Mouse (Mus musculus): ENCODE measurements around the gene Bod1. TPM values are rescaled to one million over a fixed set of nuclear protein-coding genes. Genes with fewer than 3 reads are reported as not detected.

Gene Bod1
- polyA plus RNA-seq, 1 experiment from 2014 or later = 13.8 TPM

GRCm38 (mm10) chr11:31684913-31685567 is 13.4 kb upstream of the Bod1 start:
- H3K4me1 ChIP-seq (ENCODE audit: insufficient read depth) = peaks cover 9% of the 10 kb centered on the region; the same call in 1 of the 2 replicates
- DNase-seq (no peak), ATAC-seq (no peak)
- no peak overlapping the region for H3K9ac ChIP-seq (replicated peaks)
- H3K36me3 ChIP-seq (replicated peaks; ENCODE audit: insufficient read depth, low read length) = no peaks in the 10 kb centered on the region
- H3K4me2 ChIP-seq (ENCODE audit: low read depth, low read length) = peak overlapping the region; percentile 53
- no peak for TF ChIP-seq EP300 (IDR thresholded peaks at IDR 0.05; ENCODE audit: low read depth)
- TF ChIP-seq CTCF (IDR thresholded peaks at IDR 0.05; ENCODE audit: low read depth) = no peak
- no peak overlapping the region for H3K27ac ChIP-seq (ENCODE audit: low read depth)
- H3K9me3 ChIP-seq (ENCODE audit: low read length) = no peaks in the 10 kb centered on the region
- WGBS (ENCODE audit: insufficient replicate concordance) = 82% methylated on average over 9 of the region's 9 CpGs
- no peaks in the 10 kb centered on the region for H3K27me3 ChIP-seq (ENCODE audit: insufficient read depth, low read length)
- peak overlapping the region; percentile 32; the same call in 1 of the 2 replicates for H3K4me3 ChIP-seq (ENCODE audit: low read depth, low read length)

DNA sequence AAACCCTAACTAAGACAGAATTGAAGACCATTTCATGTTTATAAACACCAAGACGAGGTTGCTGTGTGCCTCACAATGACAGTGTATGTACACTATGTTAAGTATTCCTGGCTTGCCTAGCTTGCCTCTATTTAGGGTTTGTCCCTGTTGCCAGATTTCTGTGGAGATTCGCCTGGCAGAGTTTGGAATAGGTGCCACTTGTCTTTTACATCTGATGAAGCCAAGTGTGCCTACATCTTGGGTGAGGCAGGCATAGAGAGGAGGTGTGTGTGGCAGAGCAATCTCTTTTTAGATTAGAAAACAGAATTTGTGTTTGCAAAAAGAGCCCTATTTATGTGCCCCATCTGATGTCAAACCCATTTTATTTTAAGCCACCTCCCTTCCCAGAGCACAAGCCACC is 12.4 kb upstream of the Bod1 start:
- Histone ChIP-seq H3K9me3 (ENCODE audit: low read length) (no peaks in the 10 kb centered on the region), H3K27me3 (ENCODE audit: insufficient read depth, low read length) (no peaks in the 10 kb centered on the region), H3K27ac (ENCODE audit: low read depth) (no peak overlapping the region), H3K4me2 (ENCODE audit: low read depth, low read length) (peak overlapping the region; percentile 53), H3K9ac (replicated peaks) (no peak overlapping the region), H3K4me1 (ENCODE audit: insufficient read depth) (peaks cover 9% of the 10 kb centered on the region; the same call in 1 of the 2 replicates), H3K4me3 (ENCODE audit: low read depth, low read length) (peak overlapping the region; percentile 32), H3K36me3 (replicated peaks; ENCODE audit: insufficient read depth, low read length) (no peaks in the 10 kb centered on the region)
- TF ChIP-seq CTCF (IDR thresholded peaks at IDR 0.05; ENCODE audit: low read depth) (no peak), EP300 (IDR thresholded peaks at IDR 0.05; ENCODE audit: low read depth) (no peak)
- ATAC-seq (no peak), DNase-seq (no peak)
- 69% methylated on average over 2 of the region's 2 CpGs for WGBS (ENCODE audit: insufficient replicate concordance)

GRCm38 (mm10) chr11:31679840-31680381 is 8.2 kb upstream of the Bod1 start:
- Histone ChIP-seq H3K27me3 (ENCODE audit: insufficient read depth, low read length) (no peaks in the 10 kb centered on the region), H3K9ac (replicated peaks) (no peak overlapping the region), H3K9me3 (ENCODE audit: low read length) (no peaks in the 10 kb centered on the region), H3K4me1 (ENCODE audit: insufficient read depth) (peaks cover 13% of the 10 kb centered on the region), H3K27ac (ENCODE audit: low read depth) (no peak overlapping the region), H3K4me2 (ENCODE audit: low read depth, low read length) (no peak overlapping the region), H3K36me3 (replicated peaks; ENCODE audit: insufficient read depth, low read length) (no peaks in the 10 kb centered on the region), H3K4me3 (ENCODE audit: low read depth, low read length) (no peak overlapping the region)
- DNase-seq (no peak), ATAC-seq (no peak)
- 73% methylated on average over 16 of the region's 16 CpGs for WGBS (ENCODE audit: insufficient replicate concordance)
- no peak for TF ChIP-seq CTCF (IDR thresholded peaks at IDR 0.05; ENCODE audit: low read depth)
- no peak for TF ChIP-seq EP300 (IDR thresholded peaks at IDR 0.05; ENCODE audit: low read depth)

- Histone ChIP-seq H3K4me1 (ENCODE audit: insufficient read depth) (peaks cover 8% of the 10 kb centered on the region), H3K9ac (replicated peaks) (no peak overlapping the region), H3K27ac (ENCODE audit: low read depth) (0 out of 2 replicates have a peak overlapping the region, but pooled peaks have one; percentile 41), H3K4me2 (ENCODE audit: low read depth, low read length) (no peak overlapping the region), H3K9me3 (ENCODE audit: low read length) (no peaks in the 10 kb centered on the region), H3K36me3 (replicated peaks; ENCODE audit: insufficient read depth, low read length) (no peaks in the 10 kb centered on the region), H3K4me3 (ENCODE audit: low read depth, low read length) (no peak overlapping the region), H3K27me3 (ENCODE audit: insufficient read depth, low read length) (no peaks in the 10 kb centered on the region)
- WGBS (ENCODE audit: insufficient replicate concordance) = 82% methylated on average over 5 of the region's 5 CpGs
- DNase-seq (no peak), ATAC-seq (no peak)
- no peak for TF ChIP-seq EP300 (IDR thresholded peaks at IDR 0.05; ENCODE audit: low read depth)
- TF ChIP-seq CTCF (IDR thresholded peaks at IDR 0.05; ENCODE audit: low read depth) = no peak
Measured at GRCm38 (mm10) chr11:31677309-31677708, 5.6 kb upstream of the Bod1 start.

- TF ChIP-seq CTCF (IDR thresholded peaks at IDR 0.05; ENCODE audit: low read depth) = no peak
- peak; percentile 48; the same call in 1 of the 2 replicates for TF ChIP-seq EP300 (IDR thresholded peaks at IDR 0.05; ENCODE audit: low read depth)
- Histone ChIP-seq H3K9me3 (ENCODE audit: low read length) (no peaks in the 10 kb centered on the region), H3K4me2 (ENCODE audit: low read depth, low read length) (no peak overlapping the region), H3K4me1 (ENCODE audit: insufficient read depth) (peaks cover 4% of the 10 kb centered on the region), H3K27ac (ENCODE audit: low read depth) (peak overlapping the region; percentile 56), H3K27me3 (ENCODE audit: insufficient read depth, low read length) (no peaks in the 10 kb centered on the region), H3K4me3 (ENCODE audit: low read depth, low read length) (no peak overlapping the region), H3K9ac (replicated peaks) (no peak overlapping the region), H3K36me3 (replicated peaks; ENCODE audit: insufficient read depth, low read length) (no peaks in the 10 kb centered on the region)
- WGBS (ENCODE audit: insufficient replicate concordance) = 72% methylated on average over 3 of the region's 3 CpGs
- DNase-seq (no peak), ATAC-seq (peak; percentile 73)
Measured at GRCm38 (mm10) chr11:31676661-31677252, 5.1 kb upstream of the Bod1 start.

DNA sequence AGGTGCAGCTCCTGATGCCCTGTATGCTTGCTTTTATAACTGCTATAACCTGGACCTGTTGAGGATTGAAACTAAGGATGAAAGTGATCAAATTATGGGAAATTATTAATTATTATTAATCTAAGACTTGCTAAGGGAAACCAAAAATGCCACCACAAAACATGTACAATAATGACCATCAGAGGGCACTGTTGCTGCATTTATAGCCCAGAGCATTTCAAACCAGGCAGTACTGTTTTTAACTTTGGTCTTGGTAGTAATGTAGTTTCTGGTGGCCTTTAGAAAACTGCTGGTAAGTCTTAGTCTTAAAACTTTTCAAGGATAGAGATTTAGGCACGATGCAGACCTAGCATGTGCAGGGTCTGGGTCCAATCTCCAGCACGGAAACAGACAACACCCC is 3.7 kb upstream of the Bod1 start:
- Histone ChIP-seq H3K27ac (ENCODE audit: low read depth) (no peak overlapping the region), H3K9me3 (ENCODE audit: low read length) (no peaks in the 10 kb centered on the region), H3K4me1 (ENCODE audit: insufficient read depth) (peaks cover 7% of the 10 kb centered on the region), H3K36me3 (replicated peaks; ENCODE audit: insufficient read depth, low read length) (no peaks in the 10 kb centered on the region), H3K9ac (replicated peaks) (no peak overlapping the region), H3K27me3 (ENCODE audit: insufficient read depth, low read length) (no peaks in the 10 kb centered on the region), H3K4me2 (ENCODE audit: low read depth, low read length) (no peak overlapping the region), H3K4me3 (ENCODE audit: low read depth, low read length) (no peak overlapping the region)
- peak; percentile 61 for DNase-seq
- no peak for ATAC-seq
- TF ChIP-seq EP300 (IDR thresholded peaks at IDR 0.05; ENCODE audit: low read depth) = no peak
- TF ChIP-seq CTCF (IDR thresholded peaks at IDR 0.05; ENCODE audit: low read depth) = peak; percentile 83
- 43% methylated on average over 2 of the region's 2 CpGs for WGBS (ENCODE audit: insufficient replicate concordance)
